Mouse (Mus musculus) cerebellum, postnatal 14 days (tissue): ENCODE measurements around the gene Adamts6.
A peak's percentile ranks its signal among the peaks of the same experiment; 100 is the strongest.

Source experiments
- DNase-seq, 2 experiments: peaks; one replicate each; pipeline ENCODE4 v3.0.0; 2021; ENCODE audit warnings: mixed read lengths in 2 of 2

The Adamts6 gene

DNA sequence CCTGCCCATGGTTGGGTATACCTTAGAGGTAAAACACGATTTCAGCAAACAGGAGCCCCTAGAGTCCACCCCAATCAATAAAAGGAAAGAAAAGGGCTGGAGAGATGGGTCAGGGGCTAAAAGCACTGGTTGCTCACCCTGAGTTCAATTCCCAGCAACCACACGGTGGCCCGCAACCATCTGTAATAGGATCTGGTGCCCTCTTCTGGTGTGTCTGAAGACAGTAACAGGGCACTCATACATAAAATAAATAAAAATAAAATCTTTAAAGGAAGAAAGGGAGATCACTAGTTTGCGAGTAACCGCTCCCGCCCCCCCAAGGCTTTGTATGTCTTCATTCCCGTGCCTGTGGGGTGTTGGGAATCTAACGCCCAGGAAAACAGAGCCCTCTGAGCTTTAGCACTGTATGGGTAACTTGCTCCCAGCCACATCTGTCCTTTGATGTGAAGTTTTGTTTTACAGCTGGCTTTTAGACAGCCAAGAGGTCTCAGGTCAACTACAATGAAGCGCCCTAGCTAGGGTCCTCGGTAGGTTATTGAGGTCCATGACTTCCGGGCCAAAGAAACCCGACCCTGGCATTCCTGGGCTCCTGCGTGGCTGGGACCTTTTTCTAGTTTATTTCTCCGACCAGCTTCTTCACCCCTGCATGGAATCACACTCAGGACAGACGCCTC lies 230.1 kb downstream of the Adamts6 start:
- no peak for DNase-seq

DNA sequence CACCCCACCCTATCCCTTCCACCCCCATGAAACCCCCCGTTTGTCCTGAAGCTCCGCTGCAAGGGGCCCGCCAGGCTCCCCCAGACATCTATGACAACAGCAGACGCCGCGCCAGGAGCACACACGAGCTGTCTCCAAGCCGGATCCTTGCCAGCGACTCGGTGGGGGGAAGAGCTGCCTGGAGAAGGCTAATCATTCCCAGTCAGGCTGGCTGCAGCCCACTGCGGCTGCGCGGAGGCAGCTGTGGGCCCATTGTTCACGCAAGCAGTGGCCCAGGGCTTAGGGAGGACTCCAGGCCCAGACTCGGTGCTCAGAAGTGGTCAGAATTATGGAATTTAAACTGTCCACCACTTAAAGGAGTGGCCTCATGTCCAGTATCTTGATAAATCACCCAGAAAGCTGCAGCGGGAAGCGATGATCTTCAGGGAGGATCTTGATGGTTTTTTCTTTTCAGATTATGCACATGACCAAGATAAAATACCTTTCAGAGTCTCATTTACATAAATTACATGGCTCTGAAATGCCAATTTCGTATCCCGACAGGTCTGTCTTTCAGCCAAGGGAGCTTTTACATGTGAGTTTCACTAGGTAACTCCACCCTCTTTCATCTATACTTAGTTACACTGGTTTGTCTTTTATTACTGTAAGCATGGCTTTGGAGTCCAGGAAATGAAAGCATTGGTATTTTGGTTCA lies 230.8 kb downstream of the Adamts6 start:
- peak; percentile 91 to 95 for DNase-seq

DNA sequence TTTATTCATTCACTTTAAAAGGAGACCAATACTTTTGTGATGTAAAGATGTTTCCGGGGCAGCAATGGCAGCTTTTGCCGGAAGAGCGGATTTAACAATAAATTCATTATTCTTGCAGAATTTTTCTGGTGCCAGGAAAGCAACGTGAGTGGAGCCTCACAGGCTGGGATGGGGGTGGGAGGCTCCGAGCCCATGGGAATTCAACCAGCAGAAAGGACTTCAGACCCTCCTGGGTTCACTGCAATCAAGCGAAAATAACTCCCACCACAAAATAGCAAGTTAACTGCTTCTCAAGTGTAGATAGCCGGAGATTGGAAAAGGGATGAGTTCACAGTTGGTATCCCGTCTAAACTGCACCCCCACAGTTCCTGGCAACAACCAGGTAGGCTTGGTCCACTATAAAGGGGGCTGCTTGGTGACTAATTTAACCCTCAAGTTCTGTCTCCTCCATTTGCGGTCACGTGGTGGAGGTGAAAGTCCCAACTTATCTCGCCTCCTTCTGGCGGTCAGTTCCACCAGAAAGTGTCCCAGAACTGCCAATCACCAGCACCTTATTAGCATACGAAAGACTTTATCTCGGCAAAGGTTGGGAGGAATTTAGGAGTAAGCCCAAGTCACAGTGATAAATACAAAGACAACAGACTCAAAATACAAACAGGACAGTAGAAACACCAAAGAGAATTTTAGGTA lies 231.5 kb downstream of the Adamts6 start:
- peak; percentile 11 to 16 for DNase-seq

DNA sequence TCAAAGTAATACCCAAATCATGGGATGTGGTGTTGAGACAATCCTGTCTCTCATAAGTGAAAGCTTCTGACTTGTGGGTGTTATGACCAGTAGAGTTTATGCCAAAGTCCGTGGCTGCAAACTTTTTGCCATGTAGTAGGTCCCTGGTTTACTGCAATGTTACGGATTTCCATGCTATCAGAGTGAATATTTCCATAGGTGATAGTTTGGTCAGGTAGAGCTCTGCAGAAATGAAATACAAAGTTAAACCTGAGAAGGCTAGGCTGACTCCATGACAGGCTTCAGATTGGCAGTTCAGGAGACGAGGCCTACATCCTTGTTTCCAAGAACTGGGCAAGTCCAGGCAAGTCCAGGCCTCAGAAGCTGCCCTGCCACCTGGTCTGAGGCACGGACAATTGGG lies 232.3 kb downstream of the Adamts6 start:
- DNase-seq: no peak

DNA sequence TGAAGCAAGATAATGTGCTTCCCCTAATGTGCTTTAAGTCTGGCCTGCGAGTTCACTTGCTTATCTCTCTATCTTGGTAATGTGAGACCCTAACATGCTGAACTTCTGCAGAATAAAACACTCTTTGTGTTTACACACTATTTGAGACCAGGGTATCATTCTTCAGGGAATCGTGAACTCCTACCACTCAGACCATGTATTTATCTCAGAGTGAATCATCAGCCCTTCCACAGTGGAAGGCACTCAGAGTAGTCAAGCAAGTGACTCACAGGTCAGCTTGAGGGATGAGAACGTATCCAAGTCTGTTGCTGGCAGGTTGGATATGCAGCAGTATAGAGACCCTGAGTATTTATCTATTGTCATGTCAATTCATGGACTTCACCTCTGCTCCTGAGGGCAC lies 232.8 kb downstream of the Adamts6 start:
- no peak for DNase-seq

DNA sequence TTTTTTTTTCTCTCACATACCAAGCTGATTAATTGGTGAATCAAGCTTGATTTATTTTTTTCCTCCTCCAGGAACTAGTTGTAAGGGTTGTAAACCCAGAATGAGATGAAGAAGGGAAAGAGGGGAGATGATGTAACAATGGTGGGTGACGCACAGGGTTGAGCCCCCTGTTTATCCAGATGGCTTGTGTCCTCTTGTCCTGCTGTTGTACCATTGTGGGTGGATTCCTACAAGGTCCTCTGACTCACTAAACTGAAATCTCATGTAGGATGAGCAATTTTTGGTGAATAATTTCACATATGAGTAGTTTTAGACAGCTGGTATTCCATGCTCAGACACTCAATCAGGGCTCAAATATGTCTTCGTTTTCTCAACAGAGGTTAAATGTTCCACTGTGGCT lies 233.9 kb downstream of the Adamts6 start:
- no peak for DNase-seq

DNA sequence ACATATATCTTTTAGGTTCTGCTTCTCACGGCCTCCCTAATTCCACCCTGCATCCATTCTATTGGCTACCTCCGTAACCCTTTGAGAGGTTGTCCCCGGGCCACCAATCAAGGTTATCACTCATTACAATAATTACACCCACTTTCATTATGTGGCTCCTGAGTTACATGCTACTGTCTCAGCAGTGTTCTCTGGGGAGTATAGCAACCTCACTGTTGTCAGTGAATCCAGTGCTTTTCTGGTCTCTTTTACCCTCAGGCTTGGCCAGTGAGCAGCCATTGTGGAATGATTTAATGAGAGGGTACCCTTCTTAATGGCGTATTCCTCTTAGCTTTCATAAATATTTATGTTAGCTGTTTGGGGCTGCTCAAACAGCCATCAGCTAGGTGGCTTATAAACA lies 238.0 kb downstream of the Adamts6 start:
- DNase-seq: no peak

DNA sequence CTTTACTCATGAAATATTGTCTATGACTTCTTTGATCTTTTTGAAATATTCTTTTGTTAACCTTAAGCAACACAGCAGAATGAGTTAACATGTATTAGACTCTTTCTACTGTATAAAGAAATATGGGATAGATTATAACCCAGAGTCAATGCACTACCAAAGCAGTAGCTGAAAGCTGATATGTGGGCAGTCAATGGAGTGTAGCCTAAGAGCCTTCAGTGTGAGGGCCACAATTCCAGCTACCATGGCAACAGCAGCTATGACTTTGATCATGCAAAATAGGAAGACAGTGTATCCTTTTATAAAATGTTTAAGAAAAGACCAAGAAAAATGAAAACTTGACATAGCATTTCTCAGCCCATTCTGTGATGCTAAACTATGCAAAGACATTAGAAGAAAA lies 241.6 kb downstream of the Adamts6 start:
- DNase-seq: no peak

DNA sequence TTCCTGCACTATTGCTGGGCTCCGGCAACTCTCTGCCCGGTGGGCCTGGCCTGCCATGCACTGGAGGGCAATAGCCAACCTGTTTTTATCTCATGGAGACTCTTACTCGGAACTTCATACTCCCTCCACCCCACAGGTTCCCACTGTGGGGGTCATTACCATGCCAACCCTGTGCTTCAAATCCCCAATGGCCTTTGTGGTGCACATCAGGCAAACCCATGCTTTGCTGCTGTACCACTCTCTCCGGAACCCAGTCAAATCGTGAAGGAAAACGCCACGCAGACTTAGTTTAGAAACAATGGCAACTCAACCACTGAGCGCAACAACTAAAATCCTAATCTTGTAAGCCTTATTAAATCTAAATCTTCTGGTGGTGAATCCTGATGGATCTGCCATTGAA lies 244.2 kb downstream of the Adamts6 start:
- DNase-seq: no peak

DNA sequence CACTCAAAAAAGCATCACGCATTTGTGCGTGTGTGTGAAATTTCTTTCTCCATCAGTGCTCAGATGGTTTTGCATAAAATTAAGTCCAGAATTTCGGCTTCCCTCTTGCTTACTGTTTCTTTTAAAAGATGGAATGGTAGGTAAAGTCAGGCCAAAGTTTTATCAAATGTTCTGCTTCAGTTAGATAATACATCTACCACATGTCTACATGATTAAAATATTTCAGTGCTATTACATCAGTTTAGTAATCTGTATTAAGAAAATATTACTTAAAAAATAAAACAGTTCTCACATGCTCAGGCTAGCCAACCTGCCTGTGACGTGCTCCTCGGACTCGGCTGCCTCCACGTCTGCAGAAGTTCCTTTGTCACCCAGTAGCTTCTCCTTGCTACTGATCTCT lies 245.1 kb downstream of the Adamts6 start:
- DNase-seq: no peak

DNA sequence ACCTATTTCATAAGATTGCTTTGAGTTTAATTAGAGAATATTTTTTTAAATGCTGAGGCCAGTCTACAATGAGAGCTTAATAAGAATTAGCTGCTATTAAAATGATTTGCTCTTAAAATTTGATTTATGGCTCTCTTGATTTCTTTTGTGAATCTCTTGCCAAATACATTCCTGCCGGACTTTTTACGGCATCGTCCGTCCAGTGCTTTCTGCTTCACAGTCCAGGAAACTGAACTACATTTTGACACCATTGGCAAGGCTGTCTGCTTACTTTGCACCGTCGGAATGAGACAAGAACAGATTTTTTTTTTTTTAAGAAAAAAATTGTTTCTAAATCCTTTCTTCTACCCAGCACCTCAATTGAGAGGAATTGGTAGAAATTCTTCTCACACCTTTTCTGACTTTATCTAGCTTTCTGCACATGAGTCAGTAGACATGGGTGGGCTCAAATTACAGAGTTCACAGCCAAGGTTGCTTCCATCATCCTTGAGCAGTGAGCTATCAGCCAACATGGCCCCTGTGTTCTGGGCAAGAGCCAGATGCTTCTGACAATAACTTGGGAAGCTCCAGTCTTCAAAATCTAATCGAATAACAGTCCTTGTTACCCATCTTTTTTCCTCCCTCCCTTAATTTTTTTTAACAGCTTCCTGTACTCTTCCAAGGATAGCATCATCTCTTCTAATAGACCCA lies 246.3 kb downstream of the Adamts6 start:
- peak; percentile 17 to 41 for DNase-seq

DNA sequence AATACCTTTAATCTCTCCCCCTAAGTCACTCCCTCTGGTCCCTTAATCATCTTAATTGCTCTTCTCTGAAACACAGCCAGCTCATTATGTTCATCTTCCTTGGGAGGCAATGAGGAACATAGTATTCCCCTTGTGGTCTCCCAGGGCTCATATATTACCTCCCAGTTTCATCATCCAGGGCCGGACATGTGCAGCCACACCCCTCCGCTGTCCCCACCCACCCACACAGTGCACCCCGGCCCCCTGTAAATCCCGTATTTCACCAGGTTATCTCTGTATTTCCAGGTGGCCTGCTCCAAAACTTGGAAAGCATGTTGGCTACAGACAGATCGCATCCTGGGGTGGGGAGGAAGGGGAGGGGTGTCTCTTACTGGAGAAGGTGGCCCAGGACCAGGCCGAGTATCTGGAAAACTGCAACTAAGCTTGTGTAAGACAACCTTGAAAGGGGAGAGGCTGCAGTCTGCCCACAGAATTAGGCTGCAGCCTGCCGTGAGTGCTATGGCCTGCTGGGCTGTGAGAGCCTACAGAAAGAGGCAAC lies 253.3 kb downstream of the Adamts6 start:
- no peak for DNase-seq

DNA sequence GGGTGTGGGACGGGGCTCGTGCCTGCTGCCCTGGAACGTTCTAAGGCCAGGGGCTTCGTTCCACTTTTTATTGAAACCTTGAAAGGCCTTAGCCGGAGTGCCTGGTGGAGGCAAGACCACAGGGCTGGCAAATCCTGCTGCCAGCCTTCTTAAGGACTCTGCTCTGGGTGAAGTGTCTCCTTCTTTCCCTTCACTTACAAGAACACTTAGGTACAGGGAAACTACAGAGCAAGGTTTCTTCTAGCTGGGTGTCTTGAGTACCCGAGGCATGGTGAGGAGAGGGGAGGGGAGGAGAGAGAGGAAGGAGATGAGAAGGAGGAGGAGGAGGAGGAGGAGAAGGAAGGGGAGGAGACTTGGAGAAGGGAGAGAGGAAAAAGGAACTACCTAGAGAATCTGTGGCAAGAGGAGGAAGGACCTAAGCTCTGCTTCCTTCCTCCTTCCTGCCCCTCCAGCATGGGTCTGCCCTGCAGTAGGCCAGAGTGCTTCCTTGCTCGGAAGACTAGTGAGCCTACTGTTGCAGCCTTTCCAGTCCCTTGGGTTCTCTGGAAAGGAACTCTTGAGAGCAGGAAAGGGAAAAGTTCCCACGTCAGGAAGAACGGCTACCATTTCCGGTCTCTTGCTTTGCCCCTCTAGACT lies 254.6 kb downstream of the Adamts6 start:
- no peak for DNase-seq

DNA sequence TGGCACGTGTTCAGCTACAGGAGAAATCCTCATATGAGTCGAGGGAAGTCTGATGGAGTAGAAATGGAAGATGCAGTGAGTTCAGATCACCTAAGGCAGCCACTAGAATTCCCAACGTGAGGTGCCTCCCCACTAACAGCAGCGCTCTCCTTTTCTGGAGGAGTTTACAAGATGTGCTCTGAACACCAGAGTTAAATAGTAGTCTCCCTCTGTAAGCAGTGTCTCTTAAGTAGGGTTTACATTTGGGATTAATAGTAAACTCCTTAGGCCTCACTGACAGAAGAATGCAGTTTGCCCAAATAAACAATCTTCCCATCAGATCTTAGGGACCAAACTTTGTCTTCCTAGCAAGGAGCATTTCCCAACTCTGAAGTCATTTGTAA lies 255.1 kb downstream of the Adamts6 start:
- DNase-seq: no peak
